Mouse (Mus musculus): ENCODE data around the gene Vamp2. TPM values are rescaled to one million over a fixed set of nuclear protein-coding genes. Genes with fewer than 3 reads are reported as not detected.

The Vamp2 gene
- total RNA-seq (2021) (10 to 100 TPM; 63.4 to 70.8 TPM), polyA plus RNA-seq (2012; rRNA removed) (83.0 and 90.0 TPM in 2 replicates)
- long read RNA-seq, transcript Vamp2-201 (5 exons, 2,205 nt), result major isoform, 63 of 72 reads
- long read RNA-seq, partial matches to known transcripts, result 3 of 72 reads
- long read RNA-seq, other reads (novel, unspliced or antisense), result 4 of 72 reads

GRCm38 (mm10) chr11:69088103-69088855, at the start of gene Vamp2:
Gene Vamp2, plus strand, starts transcription at chr11:69088490.
- peaks cover 8% of the 10 kb centered on the region for H3K4me1 ChIP-seq (ENCODE audit: control insufficient read depth, insufficient read depth, low read length)
- H3K79me2 ChIP-seq (replicated peaks; ENCODE audit: control insufficient read depth, insufficient read depth, low read length), result peaks cover 7% of the 10 kb centered on the region
- H3K36me3 ChIP-seq (ENCODE audit: control insufficient read depth, insufficient read depth, low read length), result peaks cover 5% of the 10 kb centered on the region
- peak within 1 kb of the TSS; percentile 100 for H3K9ac ChIP-seq (ENCODE audit: low read depth, low read length)
- intact Hi-C loops (cut with DNase I), result loop anchor here (2.0 kb wide), 1 partner anchor 15 kb away; no protein-coding TSS in a partner anchor
- H3K27me3 ChIP-seq (ENCODE audit: control insufficient read depth, insufficient read depth, low read length), result no peaks in the 10 kb centered on the region
- peak within 1 kb of the TSS; percentile 99 for H3K4me3 ChIP-seq
- under 1% methylated on average over 50 of the region's 67 CpGs for WGBS
- DNase-seq, result peak; percentile 94 to 96
- TF ChIP-seq CTCF (IDR thresholded peaks at IDR 0.05) (no peak), POLR2A (IDR thresholded peaks at IDR 0.05; ENCODE audit: insufficient read depth, low read depth, low read length) (peak; percentile 70; the same call in 1 of the 2 replicates)
- H3K27ac ChIP-seq, result peak within 1 kb of the TSS; percentile 100

GRCm38 (mm10) chr11:69045531-69046394, 42.5 kb upstream of the Vamp2 start, which contains the start of gene Aurkb:
Gene Aurkb, plus strand, starts transcription at chr11:69045647.
- peak; percentile 79 to 83 for DNase-seq
- under 1% methylated on average over 54 of the region's 54 CpGs for WGBS
- Histone ChIP-seq H3K4me3 (peak within 1 kb of the TSS; percentile 70), H3K4me1 (ENCODE audit: control insufficient read depth, insufficient read depth, low read length) (peaks cover 1% of the 10 kb centered on the region; the same call in 1 of the 2 replicates), H3K27ac (no peak within 1 kb of the TSS), H3K9ac (ENCODE audit: low read depth, low read length) (peak within 1 kb of the TSS; percentile 63), H3K36me3 (ENCODE audit: control insufficient read depth, insufficient read depth, low read length) (no peaks in the 10 kb centered on the region), H3K79me2 (replicated peaks; ENCODE audit: control insufficient read depth, insufficient read depth, low read length) (no peaks in the 10 kb centered on the region), H3K27me3 (ENCODE audit: control insufficient read depth, insufficient read depth, low read length) (no peaks in the 10 kb centered on the region)
- intact Hi-C loops (cut with DNase I), result no loop called here
- TF ChIP-seq CTCF (IDR thresholded peaks at IDR 0.05), result peak; percentile 47
- no peak for TF ChIP-seq EP300 (IDR thresholded peaks at IDR 0.05; ENCODE audit: insufficient read depth, low read depth, low read length)
- TF ChIP-seq POLR2A (IDR thresholded peaks at IDR 0.05; ENCODE audit: insufficient read depth, low read depth, low read length), result 0 out of 2 replicates have a peak, but pooled peaks have one; percentile 23

- Histone ChIP-seq H3K4me3 (peak overlapping the region; percentile 70; the same call in 1 of the 2 replicates), H3K36me3 (ENCODE audit: control insufficient read depth, insufficient read depth, low read length) (no peaks in the 10 kb centered on the region), H3K27me3 (ENCODE audit: control insufficient read depth, insufficient read depth, low read length) (no peaks in the 10 kb centered on the region), H3K9ac (ENCODE audit: low read depth, low read length) (no peak overlapping the region), H3K27ac (no peak overlapping the region), H3K79me2 (replicated peaks; ENCODE audit: control insufficient read depth, insufficient read depth, low read length) (no peaks in the 10 kb centered on the region), H3K4me1 (ENCODE audit: control insufficient read depth, insufficient read depth, low read length) (peaks cover 1% of the 10 kb centered on the region; the same call in 1 of the 2 replicates)
- DNase-seq, result no peak
- WGBS, result 18% methylated on average over 9 of the region's 9 CpGs
- intact Hi-C loops (cut with DNase I), result no loop called here
- TF ChIP-seq POLR2A (IDR thresholded peaks at IDR 0.05; ENCODE audit: insufficient read depth, low read depth, low read length) (no peak), EP300 (IDR thresholded peaks at IDR 0.05; ENCODE audit: insufficient read depth, low read depth, low read length) (no peak), CTCF (IDR thresholded peaks at IDR 0.05) (no peak)
Measured at GRCm38 (mm10) chr11:69046395-69046774, 41.9 kb upstream of the Vamp2 start.

- no peak overlapping the region for H3K27ac ChIP-seq
- no peak overlapping the region for H3K4me3 ChIP-seq
- DNase-seq, result no peak
- 86% methylated on average over 12 of the region's 12 CpGs for WGBS
- no peaks in the 10 kb centered on the region for H3K79me2 ChIP-seq (replicated peaks; ENCODE audit: control insufficient read depth, insufficient read depth, low read length)
- H3K4me1 ChIP-seq (ENCODE audit: control insufficient read depth, insufficient read depth, low read length), result peaks cover 1% of the 10 kb centered on the region; the same call in 1 of the 2 replicates
- H3K9ac ChIP-seq (ENCODE audit: low read depth, low read length), result no peak overlapping the region
- TF ChIP-seq POLR2A (IDR thresholded peaks at IDR 0.05; ENCODE audit: insufficient read depth, low read depth, low read length), result no peak
- H3K36me3 ChIP-seq (ENCODE audit: control insufficient read depth, insufficient read depth, low read length), result no peaks in the 10 kb centered on the region
- no peaks in the 10 kb centered on the region for H3K27me3 ChIP-seq (ENCODE audit: control insufficient read depth, insufficient read depth, low read length)
- intact Hi-C loops (cut with DNase I), result no loop called here
Measured at GRCm38 (mm10) chr11:69047592-69047991, 40.7 kb upstream of the Vamp2 start.

- 88% methylated on average over 14 of the region's 14 CpGs for whole genome bisulfite sequencing
- Histone ChIP-seq H3K9ac (ENCODE audit: low read depth, low read length) (no peak overlapping the region), H3K79me2 (replicated peaks; ENCODE audit: control insufficient read depth, insufficient read depth, low read length) (no peaks in the 10 kb centered on the region), H3K36me3 (ENCODE audit: control insufficient read depth, insufficient read depth, low read length) (no peaks in the 10 kb centered on the region), H3K27ac (no peak overlapping the region), H3K27me3 (ENCODE audit: control insufficient read depth, insufficient read depth, low read length) (no peaks in the 10 kb centered on the region), H3K4me3 (no peak overlapping the region), H3K4me1 (ENCODE audit: control insufficient read depth, insufficient read depth, low read length) (peaks cover 1% of the 10 kb centered on the region; the same call in 1 of the 2 replicates)
- no peak for TF ChIP-seq POLR2A (IDR thresholded peaks at IDR 0.05; ENCODE audit: insufficient read depth, low read depth, low read length)
- TF ChIP-seq EP300 (IDR thresholded peaks at IDR 0.05; ENCODE audit: insufficient read depth, low read depth, low read length), result no peak
- TF ChIP-seq CTCF (IDR thresholded peaks at IDR 0.05), result no peak
- DNase-seq, result no peak
- intact Hi-C loops (cut with DNase I), result no loop called here
Measured at GRCm38 (mm10) chr11:69048151-69048550, 40.1 kb upstream of the Vamp2 start.
